Mouse (Mus musculus): ENCODE results near the gene Kansl1. TPM values are rescaled to one million over a fixed set of nuclear protein-coding genes. Genes with fewer than 3 reads are reported as not detected.

Kansl1 gene
- 7.5 and 8.2 TPM in 2 replicates for polyA plus RNA-seq (2015; fragmentation: Nextera tagmentation; extraction: Ambion mirVana)

GRCm38 (mm10) chr11:104468751-104469268 is at the start of gene Kansl1:
TSS of gene Kansl1 (minus strand) at chr11:104468861.
- Histone ChIP-seq H3K9ac (ENCODE audit: low read length) (peak within 1 kb of the TSS; percentile 98), H3K9me3 (ENCODE audit: control insufficient read depth, low read length) (no peaks in the 10 kb centered on the region), H3K36me3 (ENCODE audit: control insufficient read depth, insufficient read depth, low read length) (no peaks in the 10 kb centered on the region), H3K27ac (replicated peaks) (peak within 1 kb of the TSS; percentile 76), H3K4me2 (replicated peaks; ENCODE audit: low read depth) (peak within 1 kb of the TSS; percentile 93), H3K4me3 (ENCODE audit: low read depth, low read length) (peak within 1 kb of the TSS; percentile 99), H3K4me1 (replicated peaks; ENCODE audit: control insufficient read depth, insufficient read depth) (no peaks in the 10 kb centered on the region), H3K27me3 (ENCODE audit: control insufficient read depth, insufficient read depth, low read length) (no peaks in the 10 kb centered on the region)
- TF ChIP-seq EP300 (optimal IDR thresholded peaks at IDR 0.05) (no peak), CTCF (IDR thresholded peaks at IDR 0.05; ENCODE audit: low read depth) (no peak)
- no peak for DNase-seq (ENCODE audit: low spot score)
- peak; percentile 75 for ATAC-seq (ENCODE audit: low FRiP score, low TSS enrichment)
- 1% methylated on average over 31 of the region's 69 CpGs for WGBS

- ATAC-seq (ENCODE audit: low FRiP score, low TSS enrichment) (no peak), DNase-seq (ENCODE audit: low spot score) (no peak)
- no peak overlapping the region for H3K4me2 ChIP-seq (replicated peaks; ENCODE audit: low read depth)
- H3K27me3 ChIP-seq (ENCODE audit: control insufficient read depth, insufficient read depth, low read length) = no peaks in the 10 kb centered on the region
- no peak overlapping the region for H3K4me3 ChIP-seq (ENCODE audit: low read depth, low read length)
- H3K9ac ChIP-seq (ENCODE audit: low read length) = no peak overlapping the region
- no peak overlapping the region for H3K27ac ChIP-seq (replicated peaks)
- no peaks in the 10 kb centered on the region for H3K9me3 ChIP-seq (ENCODE audit: control insufficient read depth, low read length)
- no peaks in the 10 kb centered on the region for H3K4me1 ChIP-seq (replicated peaks; ENCODE audit: control insufficient read depth, insufficient read depth)
- TF ChIP-seq CTCF (IDR thresholded peaks at IDR 0.05; ENCODE audit: low read depth) (no peak), EP300 (optimal IDR thresholded peaks at IDR 0.05) (no peak)
- 82% methylated on average over 4 of the region's 4 CpGs for WGBS
- H3K36me3 ChIP-seq (ENCODE audit: control insufficient read depth, insufficient read depth, low read length) = peaks cover 14% of the 10 kb centered on the region; the same call in 1 of the 2 replicates
Measured at GRCm38 (mm10) chr11:104512436-104512835, 43.8 kb upstream of the Kansl1 start.

- peaks cover 17% of the 10 kb centered on the region for H3K36me3 ChIP-seq (ENCODE audit: control insufficient read depth, insufficient read depth, low read length)
- TF ChIP-seq EP300 (optimal IDR thresholded peaks at IDR 0.05) (no peak), CTCF (IDR thresholded peaks at IDR 0.05; ENCODE audit: low read depth) (peak; percentile 76)
- no peak overlapping the region for H3K27ac ChIP-seq (replicated peaks)
- DNase-seq (ENCODE audit: low spot score) (peak; percentile 20), ATAC-seq (ENCODE audit: low FRiP score, low TSS enrichment) (no peak)
- H3K4me1 ChIP-seq (replicated peaks; ENCODE audit: control insufficient read depth, insufficient read depth) = no peaks in the 10 kb centered on the region
- no peak overlapping the region for H3K4me2 ChIP-seq (replicated peaks; ENCODE audit: low read depth)
- no peak overlapping the region for H3K4me3 ChIP-seq (ENCODE audit: low read depth, low read length)
- 86% methylated on average over 2 of the region's 2 CpGs for WGBS
- no peak overlapping the region for H3K9ac ChIP-seq (ENCODE audit: low read length)
- no peaks in the 10 kb centered on the region for H3K9me3 ChIP-seq (ENCODE audit: control insufficient read depth, low read length)
- H3K27me3 ChIP-seq (ENCODE audit: control insufficient read depth, insufficient read depth, low read length) = no peaks in the 10 kb centered on the region
Measured at GRCm38 (mm10) chr11:104510606-104511005, 41.9 kb upstream of the Kansl1 start.

- H3K27me3 ChIP-seq (ENCODE audit: control insufficient read depth, insufficient read depth, low read length) = no peaks in the 10 kb centered on the region
Measured at GRCm38 (mm10) chr11:104508455-104508854, 39.8 kb upstream of the Kansl1 start.

GRCm38 (mm10) chr11:104488292-104488691 is 19.6 kb upstream of the Kansl1 start:
- 79% methylated on average over 3 of the region's 3 CpGs for WGBS
- no peak for TF ChIP-seq EP300 (optimal IDR thresholded peaks at IDR 0.05)
- no peak for TF ChIP-seq CTCF (IDR thresholded peaks at IDR 0.05; ENCODE audit: low read depth)
- no peak for ATAC-seq (ENCODE audit: low FRiP score, low TSS enrichment)

More at GRCm38 (mm10) chr11:104508455-104508854, 39.8 kb upstream of the Kansl1 start:
- H3K27ac ChIP-seq (replicated peaks) = no peak overlapping the region
- 0 out of 2 replicates have a peak, but pooled peaks have one; percentile 15 for TF ChIP-seq CTCF (IDR thresholded peaks at IDR 0.05; ENCODE audit: low read depth)
- no peak for TF ChIP-seq EP300 (optimal IDR thresholded peaks at IDR 0.05)
- DNase-seq (ENCODE audit: low spot score) (no peak), ATAC-seq (ENCODE audit: low FRiP score, low TSS enrichment) (no peak)
- 87% methylated on average over 4 of the region's 4 CpGs for WGBS
- peaks cover 17% of the 10 kb centered on the region for H3K36me3 ChIP-seq (ENCODE audit: control insufficient read depth, insufficient read depth, low read length)
- no peaks in the 10 kb centered on the region for H3K9me3 ChIP-seq (ENCODE audit: control insufficient read depth, low read length)
- H3K4me1 ChIP-seq (replicated peaks; ENCODE audit: control insufficient read depth, insufficient read depth) = no peaks in the 10 kb centered on the region
- H3K9ac ChIP-seq (ENCODE audit: low read length) = no peak overlapping the region
- no peak overlapping the region for H3K4me3 ChIP-seq (ENCODE audit: low read depth, low read length)
- no peak overlapping the region for H3K4me2 ChIP-seq (replicated peaks; ENCODE audit: low read depth)

GRCm38 (mm10) chr11:104481971-104482370 is 13.3 kb upstream of the Kansl1 start:
- Histone ChIP-seq H3K9ac (ENCODE audit: low read length) (no peak overlapping the region), H3K36me3 (ENCODE audit: control insufficient read depth, insufficient read depth, low read length) (no peaks in the 10 kb centered on the region), H3K27ac (replicated peaks) (no peak overlapping the region), H3K4me2 (replicated peaks; ENCODE audit: low read depth) (no peak overlapping the region), H3K27me3 (ENCODE audit: control insufficient read depth, insufficient read depth, low read length) (no peaks in the 10 kb centered on the region), H3K9me3 (ENCODE audit: control insufficient read depth, low read length) (no peaks in the 10 kb centered on the region), H3K4me3 (ENCODE audit: low read depth, low read length) (no peak overlapping the region), H3K4me1 (replicated peaks; ENCODE audit: control insufficient read depth, insufficient read depth) (no peaks in the 10 kb centered on the region)
- TF ChIP-seq CTCF (IDR thresholded peaks at IDR 0.05; ENCODE audit: low read depth) (no peak), EP300 (optimal IDR thresholded peaks at IDR 0.05) (no peak)
- 86% methylated on average over 8 of the region's 8 CpGs for WGBS
- no peak for ATAC-seq (ENCODE audit: low FRiP score, low TSS enrichment)
- DNase-seq (ENCODE audit: low spot score) = no peak

More at GRCm38 (mm10) chr11:104488292-104488691, 19.6 kb upstream of the Kansl1 start:
- no peak overlapping the region for H3K4me3 ChIP-seq (ENCODE audit: low read depth, low read length)
- H3K27me3 ChIP-seq (ENCODE audit: control insufficient read depth, insufficient read depth, low read length) = no peaks in the 10 kb centered on the region
- no peaks in the 10 kb centered on the region for H3K36me3 ChIP-seq (ENCODE audit: control insufficient read depth, insufficient read depth, low read length)
- H3K4me1 ChIP-seq (replicated peaks; ENCODE audit: control insufficient read depth, insufficient read depth) = no peaks in the 10 kb centered on the region
- no peaks in the 10 kb centered on the region for H3K9me3 ChIP-seq (ENCODE audit: control insufficient read depth, low read length)
- no peak for DNase-seq (ENCODE audit: low spot score)
- H3K9ac ChIP-seq (ENCODE audit: low read length) = no peak overlapping the region
- H3K27ac ChIP-seq (replicated peaks) = no peak overlapping the region
- no peak overlapping the region for H3K4me2 ChIP-seq (replicated peaks; ENCODE audit: low read depth)
